Mouse (Mus musculus) megakaryocyte, adult 5-6 weeks (primary cell): ENCODE data around the gene Tgfbr2. TPM values are rescaled to one million over a fixed set of nuclear protein-coding genes. Genes with fewer than 3 reads are reported as not detected.
A peak's percentile ranks its signal among the peaks of the same experiment; 100 is the strongest.

Experiments used
- ATAC-seq: 2 replicates; pipeline ENCODE4 v1.8.0; 2016; ENCODE audit warnings: mild to moderate bottlenecking, inconsistent platforms; ENCODE audit not compliant: poor library complexity, severe bottlenecking
- total RNA-seq, 2 experiments: library from RNA; stranded (forward) in 1 of 2; stranded (reverse) in 1 of 2; fragments of 153-499, 151-499 nt in 1 of 2; fragments of 221-1000, 200-1000 nt in 1 of 2; gene quantifications; 2 replicates each; pipeline versions ENCODE4 v1.2.3 to v1.2.4; 2015 to 2017

Tgfbr2 gene
- total RNA-seq, 2 experiments from 2014 or later, result 14.8 to 18.4 TPM

GRCm38 (mm10) chr9:116121472-116121871 lies 53.7 kb downstream of the Tgfbr2 start:
- ATAC-seq, result peak; percentile 47

- no peak for ATAC-seq
Measured at GRCm38 (mm10) chr9:116119990-116120389, 55.2 kb downstream of the Tgfbr2 start.

- no peak for ATAC-seq
Measured at GRCm38 (mm10) chr9:116118332-116118872, 56.8 kb downstream of the Tgfbr2 start.

GRCm38 (mm10) chr9:116115875-116116274 lies 59.3 kb downstream of the Tgfbr2 start:
- no peak for ATAC-seq

- ATAC-seq, result no peak
Measured at GRCm38 (mm10) chr9:116114339-116114738, 60.8 kb downstream of the Tgfbr2 start.

- no peak for ATAC-seq
Measured at GRCm38 (mm10) chr9:116111149-116111970, 63.8 kb downstream of the Tgfbr2 start.

GRCm38 (mm10) chr9:116108729-116109128 lies 66.4 kb downstream of the Tgfbr2 start:
- no peak for ATAC-seq

GRCm38 (mm10) chr9:116104770-116105169 lies 70.4 kb downstream of the Tgfbr2 start:
- ATAC-seq, result peak; percentile 56

GRCm38 (mm10) chr9:116101842-116102241 lies 73.3 kb downstream of the Tgfbr2 start:
- peak; percentile 53 for ATAC-seq

- ATAC-seq, result no peak
Measured at GRCm38 (mm10) chr9:116100015-116100414, 75.1 kb downstream of the Tgfbr2 start.

- ATAC-seq, result no peak
Measured at GRCm38 (mm10) chr9:116099596-116099993, 75.6 kb downstream of the Tgfbr2 start.

GRCm38 (mm10) chr9:116098724-116099595 lies 76.2 kb downstream of the Tgfbr2 start:
- peak; percentile 38 for ATAC-seq

GRCm38 (mm10) chr9:116091921-116092320 lies 83.2 kb downstream of the Tgfbr2 start:
- no peak for ATAC-seq

GRCm38 (mm10) chr9:116091101-116091841 lies 83.9 kb downstream of the Tgfbr2 start:
- ATAC-seq, result no peak

- no peak for ATAC-seq
Measured at GRCm38 (mm10) chr9:116090296-116090695, 84.9 kb downstream of the Tgfbr2 start.

GRCm38 (mm10) chr9:116088912-116089311 lies 86.2 kb downstream of the Tgfbr2 start:
- no peak for ATAC-seq

GRCm38 (mm10) chr9:116087880-116088279 lies 87.3 kb downstream of the Tgfbr2 start:
- ATAC-seq, result peak; percentile 31

- ATAC-seq, result no peak
Measured at GRCm38 (mm10) chr9:116087263-116087662, 87.9 kb downstream of the Tgfbr2 start.

GRCm38 (mm10) chr9:116085999-116086398 lies 89.2 kb downstream of the Tgfbr2 start:
- ATAC-seq, result no peak

GRCm38 (mm10) chr9:116084324-116084931 lies 90.7 kb downstream of the Tgfbr2 start:
- peak; percentile 57 for ATAC-seq
